Comparison of ENCODE assay signal across 27 mouse cellular contexts in genomic region chr15:31703400-31703799, GRCm38 (mm10).
"Had no signal": no experiment of that assay in that cellular context is flagged by ENCODE, and none has a peak within 500 bp of the region (broad histone marks: within the 10 kb centered on the region; RNA-seq: fewer than 3 reads in every experiment).

No protein-coding gene starts in this region.

- H3K27me3 ChIP-seq: limb, embryonic 12.5 days; limb, embryonic 13.5 days; limb, embryonic 15.5 days; liver, embryonic 12.5 days; liver, embryonic 13.5 days; liver, embryonic 15.5 days; lung, embryonic 15.5 days; megakaryocyte, embryonic 14.5 days; midbrain, embryonic 12.5 days; midbrain, embryonic 13.5 days; midbrain, embryonic 15.5 days had no signal

- H3K36me3 ChIP-seq: limb, embryonic 10.5 days; limb, embryonic 12.5 days; limb, embryonic 13.5 days; limb, embryonic 15.5 days; liver, embryonic 12.5 days; liver, embryonic 13.5 days; liver, embryonic 15.5 days; lung, embryonic 15.5 days; midbrain, embryonic 10.5 days; midbrain, embryonic 12.5 days; midbrain, embryonic 13.5 days; midbrain, embryonic 15.5 days had no signal

- H3K27ac ChIP-seq: limb, embryonic 10.5 days; limb, embryonic 12.5 days; limb, embryonic 13.5 days; limb, embryonic 15.5 days; liver, embryonic 12.5 days; liver, embryonic 13.5 days; liver, embryonic 14.5 days; liver, embryonic 15.5 days; lung, embryonic 15.5 days; macrophage; midbrain, embryonic 10.5 days; midbrain, embryonic 12.5 days; midbrain, embryonic 13.5 days; midbrain, embryonic 15.5 days had no signal

- H3K4me3 ChIP-seq: limb, embryonic 10.5 days; limb, embryonic 12.5 days; limb, embryonic 13.5 days; limb, embryonic 15.5 days; liver, embryonic 12.5 days; liver, embryonic 13.5 days; liver, embryonic 15.5 days; lung, embryonic 15.5 days; megakaryocyte, embryonic 14.5 days; midbrain, embryonic 10.5 days; midbrain, embryonic 12.5 days; midbrain, embryonic 13.5 days; midbrain, embryonic 15.5 days; myocyte had no signal

- H3K9ac ChIP-seq: limb, embryonic 12.5 days; limb, embryonic 13.5 days; limb, embryonic 15.5 days; liver, embryonic 12.5 days; liver, embryonic 13.5 days; liver, embryonic 14.5 days; liver, embryonic 15.5 days; liver, postnatal 0 days; lung, embryonic 14.5 days; lung, embryonic 15.5 days; midbrain, embryonic 12.5 days; midbrain, embryonic 13.5 days; midbrain, embryonic 15.5 days had no signal

- H3K4me1 ChIP-seq: limb, embryonic 10.5 days; limb, embryonic 12.5 days; limb, embryonic 13.5 days; limb, embryonic 15.5 days; liver, embryonic 12.5 days; liver, embryonic 13.5 days; liver, embryonic 15.5 days; lung, embryonic 15.5 days; megakaryocyte, embryonic 14.5 days; midbrain, embryonic 10.5 days; midbrain, embryonic 12.5 days; midbrain, embryonic 13.5 days; midbrain, embryonic 15.5 days had no signal

- DNase-seq: left cerebral cortex, postnatal 4 days; liver; liver, embryonic 13.5 days; liver, postnatal 0 days; lung, adult 18-20 months; lung, adult 2 months; lung, embryonic 14.5 days; lung, postnatal 10 days; lung, postnatal 14 days; lung, postnatal 36 days; lung, postnatal 4 days; midbrain, embryonic 14.5 days had no signal

- H3K9me3 ChIP-seq: limb, embryonic 10.5 days; limb, embryonic 12.5 days; limb, embryonic 13.5 days; limb, embryonic 15.5 days; liver, embryonic 12.5 days; liver, embryonic 13.5 days; liver, embryonic 15.5 days; lung, embryonic 15.5 days; megakaryocyte, embryonic 14.5 days; midbrain, embryonic 10.5 days had no signal
